Mouse (Mus musculus): ENCODE data around the gene Creg2. TPM values are rescaled to one million over a fixed set of nuclear protein-coding genes. Genes with fewer than 3 reads are reported as not detected.
A peak's percentile ranks its signal among the peaks of the same experiment; 100 is the strongest.
"Not testable (repeated sequence)": the region's sequence is repeated elsewhere in the genome, so short reads cannot be mapped to it uniquely, and the experiment has no call there.

Gene Creg2
- polyA plus RNA-seq, 1 experiment from 2014 or later = 4.1 TPM

DNA sequence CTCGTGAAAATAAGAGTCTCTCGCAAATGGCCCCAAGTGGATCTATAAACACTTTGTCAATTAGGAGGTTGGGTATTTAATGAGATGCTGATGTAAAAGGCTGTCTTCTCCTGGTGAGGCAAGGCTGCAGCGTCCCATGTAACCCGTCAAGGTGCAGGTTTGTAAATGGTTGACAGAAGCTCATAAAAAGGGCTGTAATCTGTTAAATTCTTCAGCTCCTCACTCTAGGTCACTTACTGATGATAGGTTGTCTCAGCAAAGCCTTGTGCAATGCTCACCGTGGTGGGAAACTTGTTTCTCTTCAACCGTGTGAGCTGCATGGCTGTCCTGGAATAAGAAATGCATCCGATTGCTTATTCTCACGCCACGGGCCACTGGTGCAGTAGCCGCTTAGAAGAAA, 57.4 kb downstream of the Creg2 start:
- WGBS (ENCODE audit: missing documents) = 91% methylated on average over 10 of the region's 10 CpGs
- Histone ChIP-seq H3K36me3 (ENCODE audit: inconsistent target) (no peaks in the 10 kb centered on the region), H3K27ac (no peak overlapping the region), H3K79me2 (ENCODE audit: inconsistent target) (no peaks in the 10 kb centered on the region), H3K4me3 (ENCODE audit: inconsistent target) (no peak overlapping the region)

DNA sequence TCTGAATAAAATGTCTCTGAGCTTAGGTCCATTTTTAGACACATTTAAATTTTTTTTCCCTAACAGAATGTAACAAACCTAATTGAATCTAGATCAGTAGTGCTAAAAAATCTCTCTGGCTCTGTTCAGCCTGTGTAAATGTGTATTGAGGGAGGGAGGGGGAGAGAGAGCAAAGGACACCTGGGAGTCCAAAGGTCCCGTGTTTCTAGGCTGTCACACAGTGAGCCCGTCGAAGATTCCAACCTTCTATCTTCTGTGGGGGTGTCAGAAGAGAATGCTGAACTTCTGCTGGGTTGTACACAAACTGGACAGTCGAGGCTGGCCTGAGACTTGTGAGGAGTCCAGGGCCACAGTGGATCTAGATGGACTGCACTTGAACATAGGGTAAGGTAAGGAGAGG, 59.2 kb downstream of the Creg2 start:
- Histone ChIP-seq H3K36me3 (ENCODE audit: inconsistent target) (no peaks in the 10 kb centered on the region), H3K79me2 (ENCODE audit: inconsistent target) (no peaks in the 10 kb centered on the region), H3K4me3 (ENCODE audit: inconsistent target) (no peak overlapping the region), H3K27ac (no peak overlapping the region)
- WGBS (ENCODE audit: missing documents) = 94% methylated on average over 4 of the region's 4 CpGs

DNA sequence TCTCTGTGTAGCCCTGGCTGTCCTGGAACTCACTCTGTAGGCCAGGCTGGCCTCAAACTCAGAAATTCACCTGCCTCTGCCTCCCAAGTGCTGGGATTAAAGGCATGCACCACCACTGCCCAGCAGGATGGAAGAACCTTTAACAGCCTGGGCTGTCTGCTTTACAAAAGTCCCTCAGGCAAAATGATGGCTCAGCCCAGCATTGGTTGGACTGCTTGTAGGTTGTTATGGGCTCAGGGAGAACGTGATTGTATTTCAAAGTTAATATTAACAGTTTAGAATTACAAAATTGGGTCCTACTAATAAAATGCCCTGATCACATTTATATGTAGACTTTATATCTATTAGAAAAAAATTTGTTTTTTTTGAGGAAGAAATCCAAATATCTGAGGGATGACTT, 59.7 kb downstream of the Creg2 start:
- WGBS (ENCODE audit: missing documents) = 100% methylated on average over 1 of the region's 1 CpGs
- not testable (repeated sequence) for H3K79me2 ChIP-seq (ENCODE audit: inconsistent target); H3K27ac ChIP-seq; H3K4me3 ChIP-seq (ENCODE audit: inconsistent target); H3K36me3 ChIP-seq (ENCODE audit: inconsistent target)

DNA sequence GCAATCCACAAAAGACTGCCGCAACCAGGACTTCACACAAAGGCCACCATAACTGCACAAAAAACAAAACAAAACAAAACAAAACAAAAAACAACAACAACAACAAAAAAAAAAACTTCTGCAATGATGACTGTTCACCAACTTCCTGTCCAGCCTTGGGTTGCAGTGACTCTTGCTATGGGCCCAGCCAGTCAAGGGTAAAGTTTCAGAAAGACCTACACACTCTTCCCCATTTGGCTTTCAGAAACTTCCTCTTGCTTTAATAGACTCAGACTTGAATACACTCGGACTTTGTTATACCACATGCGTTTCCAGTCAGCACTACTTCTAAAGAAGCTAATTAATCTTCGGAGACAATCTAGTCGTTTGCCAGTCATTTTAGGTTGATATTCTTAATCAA, 61.1 kb downstream of the Creg2 start:
- Histone ChIP-seq H3K4me3 (ENCODE audit: inconsistent target) (no peak overlapping the region), H3K79me2 (ENCODE audit: inconsistent target) (no peaks in the 10 kb centered on the region), H3K36me3 (ENCODE audit: inconsistent target) (no peaks in the 10 kb centered on the region), H3K27ac (peak overlapping the region; percentile 46)
- 21% methylated on average over 5 of the region's 5 CpGs for WGBS (ENCODE audit: missing documents)

DNA sequence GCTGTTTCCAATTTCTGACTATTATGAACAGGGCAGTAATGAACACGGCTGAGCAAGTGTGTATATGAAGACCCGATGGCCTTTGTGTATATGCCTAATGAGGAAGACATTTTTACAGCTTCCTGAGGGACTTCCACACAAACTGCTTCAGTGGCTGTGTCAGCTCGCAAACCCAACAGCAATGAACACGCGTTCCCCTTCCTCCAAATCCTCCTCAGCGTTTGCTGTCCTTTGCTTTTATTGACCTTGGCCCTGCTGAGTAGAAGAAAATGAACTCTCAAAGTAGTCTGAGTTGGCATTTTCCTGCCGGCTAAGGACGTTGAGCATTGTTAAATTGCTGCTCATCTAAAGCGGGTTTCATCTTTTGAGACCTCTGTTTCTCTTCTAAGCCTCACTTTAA, 65.9 kb downstream of the Creg2 start:
- no peak overlapping the region for H3K27ac ChIP-seq
- H3K79me2 ChIP-seq (ENCODE audit: inconsistent target) = no peaks in the 10 kb centered on the region
- no peak overlapping the region for H3K4me3 ChIP-seq (ENCODE audit: inconsistent target)
- WGBS (ENCODE audit: missing documents) = 58% methylated on average over 9 of the region's 9 CpGs
- no peaks in the 10 kb centered on the region for H3K36me3 ChIP-seq (ENCODE audit: inconsistent target)

DNA sequence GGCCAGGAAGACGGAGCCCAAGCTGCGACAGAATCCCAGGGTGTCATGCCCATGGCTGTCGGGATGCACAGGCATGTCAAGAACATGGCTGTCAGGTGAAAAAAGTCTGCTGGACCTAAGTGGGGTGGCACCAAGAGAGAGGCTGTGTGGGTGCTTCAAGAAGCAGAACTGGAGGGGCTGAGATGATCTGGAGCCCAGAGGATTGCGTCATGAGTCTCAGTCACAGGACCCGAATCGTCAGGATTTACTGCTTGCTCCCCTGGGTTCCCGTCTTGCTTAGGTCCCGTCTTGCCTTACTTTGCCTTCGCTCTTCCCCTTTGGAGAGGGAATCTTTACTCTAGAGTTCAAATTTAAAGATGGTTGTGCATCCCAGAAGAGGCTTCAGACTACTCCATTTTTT, 68.1 kb downstream of the Creg2 start:
- H3K36me3 ChIP-seq (ENCODE audit: inconsistent target) = no peaks in the 10 kb centered on the region
- H3K79me2 ChIP-seq (ENCODE audit: inconsistent target) = no peaks in the 10 kb centered on the region
- 48% methylated on average over 9 of the region's 9 CpGs for WGBS (ENCODE audit: missing documents)
- H3K4me3 ChIP-seq (ENCODE audit: inconsistent target) = no peak overlapping the region
- peak overlapping the region; percentile 2 for H3K27ac ChIP-seq

DNA sequence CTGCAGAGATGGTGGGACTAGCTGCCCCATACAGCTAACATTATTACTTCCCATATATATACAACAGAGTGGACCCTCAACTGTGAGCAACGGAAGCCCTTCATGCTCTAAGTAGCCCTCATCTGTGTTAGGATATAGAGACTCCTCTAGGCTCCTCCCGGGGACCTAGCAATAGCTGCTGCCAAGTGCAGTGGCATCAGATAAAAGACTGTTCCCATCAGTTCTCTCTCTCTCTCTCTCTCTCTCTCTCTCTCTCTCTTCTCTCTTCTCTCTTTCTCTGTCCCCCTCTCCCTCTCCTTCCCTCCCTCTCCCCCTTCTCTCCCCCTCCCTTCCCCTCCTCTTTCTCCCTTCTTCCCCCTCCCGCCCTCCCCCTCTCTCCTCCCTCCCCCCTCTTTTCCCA, 70.1 kb downstream of the Creg2 start:
- peaks cover 4% of the 10 kb centered on the region for H3K79me2 ChIP-seq (ENCODE audit: inconsistent target)
- WGBS (ENCODE audit: missing documents) = 92% methylated on average over 2 of the region's 3 CpGs
- no peaks in the 10 kb centered on the region for H3K36me3 ChIP-seq (ENCODE audit: inconsistent target)
- H3K4me3 ChIP-seq (ENCODE audit: inconsistent target) = no peak overlapping the region
- H3K27ac ChIP-seq = no peak overlapping the region

DNA sequence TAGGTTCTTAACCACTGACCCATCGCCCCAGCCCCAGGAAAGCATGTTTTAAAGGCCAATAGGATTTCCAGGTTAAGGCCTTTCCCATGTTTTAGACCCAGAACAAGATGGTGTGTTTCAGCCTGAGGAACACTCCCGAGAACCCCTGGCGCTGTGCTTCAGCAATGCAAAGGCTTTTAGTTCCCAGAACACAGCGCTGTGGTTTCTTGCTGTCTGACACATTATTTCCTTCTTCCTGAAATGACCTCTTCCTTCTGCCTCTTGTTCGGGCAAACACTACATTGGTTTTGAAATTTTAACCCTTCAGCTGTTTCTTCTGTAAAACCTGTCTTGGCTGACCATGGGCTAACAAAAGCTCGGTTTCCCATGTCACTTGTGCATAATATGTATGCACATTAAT, 72.1 kb downstream of the Creg2 start:
- Histone ChIP-seq H3K79me2 (ENCODE audit: inconsistent target) (peaks cover 25% of the 10 kb centered on the region), H3K27ac (peak overlapping the region; percentile 92), H3K36me3 (ENCODE audit: inconsistent target) (no peaks in the 10 kb centered on the region), H3K4me3 (ENCODE audit: inconsistent target) (no peak overlapping the region)
- 8% methylated on average over 6 of the region's 6 CpGs for WGBS (ENCODE audit: missing documents)

DNA sequence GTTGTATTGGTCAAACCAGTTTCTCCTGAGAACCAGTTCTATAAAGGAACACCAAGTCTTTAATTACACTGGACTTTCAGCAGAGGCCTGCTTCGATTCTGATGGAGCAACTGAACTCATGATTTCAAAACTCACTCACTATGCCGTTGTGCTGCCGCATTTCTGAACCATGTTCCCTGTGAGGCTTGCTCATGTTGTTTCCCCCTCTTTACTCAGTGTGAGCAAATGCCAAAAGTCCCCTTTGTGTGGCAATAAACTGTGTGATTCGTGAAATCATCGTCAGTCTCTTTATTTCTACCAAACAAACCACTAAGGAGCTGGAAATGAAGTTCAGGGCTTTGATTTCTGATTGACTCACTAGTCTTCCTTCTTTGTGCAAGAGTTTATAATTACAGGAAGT, 72.8 kb downstream of the Creg2 start:
- peaks cover 31% of the 10 kb centered on the region for H3K79me2 ChIP-seq (ENCODE audit: inconsistent target)
- no peaks in the 10 kb centered on the region for H3K36me3 ChIP-seq (ENCODE audit: inconsistent target)
- H3K27ac ChIP-seq = peak overlapping the region; percentile 92
- H3K4me3 ChIP-seq (ENCODE audit: inconsistent target) = no peak overlapping the region
- WGBS (ENCODE audit: missing documents) = 12% methylated on average over 4 of the region's 5 CpGs

DNA sequence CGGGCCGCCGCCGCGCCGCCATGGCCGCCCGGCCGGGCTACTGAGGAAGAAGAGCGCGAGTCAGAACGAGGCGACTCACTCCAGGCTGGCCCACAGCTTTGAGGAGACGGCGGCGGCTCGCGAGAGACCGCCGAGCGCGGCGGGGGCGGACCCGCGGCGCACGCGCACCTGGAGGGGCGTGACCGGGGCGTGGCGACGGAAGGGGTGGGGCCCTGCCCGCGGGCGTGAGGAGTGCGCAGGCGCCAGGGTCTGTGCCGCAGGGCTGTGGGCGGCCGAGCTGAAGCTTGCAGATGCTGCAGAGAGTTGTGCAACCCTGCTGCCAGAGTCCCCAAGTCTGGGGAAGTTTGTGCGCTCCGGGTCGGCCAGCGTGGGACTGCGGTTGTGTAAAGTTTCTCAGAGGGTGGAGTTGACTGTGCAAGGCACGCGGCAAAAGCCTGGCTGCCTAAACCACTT, 74.0 kb downstream of the Creg2 start, which contains the start of gene Rnf149:
Gene Rnf149 (minus strand): TSS at position 153 of the 453 bp plus-strand sequence.
- peak within 1 kb of the TSS; percentile 71 for H3K4me3 ChIP-seq (ENCODE audit: inconsistent target)
- WGBS (ENCODE audit: missing documents) = under 1% methylated on average over 36 of the region's 49 CpGs

DNA sequence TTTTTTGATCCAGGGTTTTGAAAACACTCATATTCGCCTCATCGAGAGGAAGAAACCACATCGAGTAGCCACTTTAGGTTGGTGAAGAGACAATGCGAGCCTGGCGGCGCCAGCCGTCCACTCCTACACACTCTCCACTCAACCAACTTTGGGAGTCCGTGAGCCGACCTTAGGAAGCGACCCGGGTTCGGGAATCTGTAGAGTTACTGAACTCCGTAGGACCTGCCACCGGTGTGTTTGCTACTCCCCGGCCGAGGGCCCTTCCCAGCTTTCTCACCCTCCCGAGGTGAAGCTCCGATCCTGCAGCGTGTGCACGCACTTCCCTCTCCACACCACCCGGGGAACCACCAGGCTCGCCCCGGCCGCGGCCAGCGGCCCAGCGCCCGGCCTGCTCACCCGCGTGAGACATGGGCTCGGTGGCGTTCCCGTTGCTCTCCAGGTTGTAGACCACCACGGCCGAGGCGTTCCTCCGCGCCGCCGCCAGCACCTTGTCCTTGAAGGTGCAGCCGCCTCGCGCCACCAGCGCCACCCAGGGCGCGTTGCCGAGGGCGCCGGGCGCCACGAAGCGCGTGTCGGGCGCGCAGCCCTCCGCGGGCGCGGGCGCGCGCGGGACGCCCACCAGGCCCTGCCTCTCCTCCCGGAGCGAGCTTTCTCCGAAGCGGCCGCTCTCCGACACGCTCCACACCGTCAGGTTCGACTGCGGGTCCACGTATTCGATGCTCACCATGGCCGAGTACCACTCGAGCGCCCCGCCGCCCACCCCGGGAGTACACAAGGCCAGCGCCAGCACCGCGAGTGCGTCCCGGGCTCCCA, 74.6 kb downstream of the Creg2 start:
- Histone ChIP-seq H3K36me3 (ENCODE audit: inconsistent target) (0 out of 2 replicates have a peak, but pooled peaks cover 2% of the 10 kb centered on the region), H3K4me3 (ENCODE audit: inconsistent target) (peak overlapping the region; percentile 71), H3K27ac (peak overlapping the region; percentile 80), H3K79me2 (ENCODE audit: inconsistent target) (peaks cover 50% of the 10 kb centered on the region)
- 1% methylated on average over 56 of the region's 88 CpGs for WGBS (ENCODE audit: missing documents)

More for the DNA sequence above, 74.0 kb downstream of the Creg2 start, which contains the start of gene Rnf149:
- Histone ChIP-seq H3K27ac (peak within 1 kb of the TSS; percentile 92), H3K79me2 (ENCODE audit: inconsistent target) (peaks cover 43% of the 10 kb centered on the region), H3K36me3 (ENCODE audit: inconsistent target) (no peaks in the 10 kb centered on the region)

DNA sequence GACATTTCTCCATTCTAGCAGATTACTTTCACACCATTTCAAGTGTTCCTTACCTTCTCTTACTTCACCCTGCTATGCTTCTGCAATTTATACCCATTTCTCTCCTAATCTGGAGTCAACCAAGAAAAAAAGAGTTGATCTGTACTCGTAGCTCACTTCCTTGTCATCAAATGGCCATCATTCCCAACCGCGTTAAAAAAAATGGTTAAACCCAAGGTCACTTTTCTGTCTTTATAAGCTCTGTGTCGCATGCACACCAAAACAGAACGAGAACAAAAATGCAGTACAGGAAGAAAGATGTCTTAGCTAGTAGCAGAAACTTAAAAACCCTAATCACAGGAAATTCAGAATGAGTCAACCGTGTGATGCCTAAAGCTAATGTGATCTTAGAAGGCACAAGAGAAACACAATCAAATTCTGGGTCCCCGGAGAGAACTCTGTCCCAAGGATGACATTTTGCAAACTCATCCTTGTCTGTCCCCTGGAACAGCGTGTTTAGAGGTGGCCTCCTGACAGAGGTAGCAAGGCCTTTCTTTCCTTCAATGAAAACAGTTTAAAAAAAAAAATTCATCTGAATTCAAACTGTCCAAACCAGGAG, 75.4 kb downstream of the Creg2 start:
- WGBS (ENCODE audit: missing documents) = 0% methylated on average over 8 of the region's 8 CpGs

DNA sequence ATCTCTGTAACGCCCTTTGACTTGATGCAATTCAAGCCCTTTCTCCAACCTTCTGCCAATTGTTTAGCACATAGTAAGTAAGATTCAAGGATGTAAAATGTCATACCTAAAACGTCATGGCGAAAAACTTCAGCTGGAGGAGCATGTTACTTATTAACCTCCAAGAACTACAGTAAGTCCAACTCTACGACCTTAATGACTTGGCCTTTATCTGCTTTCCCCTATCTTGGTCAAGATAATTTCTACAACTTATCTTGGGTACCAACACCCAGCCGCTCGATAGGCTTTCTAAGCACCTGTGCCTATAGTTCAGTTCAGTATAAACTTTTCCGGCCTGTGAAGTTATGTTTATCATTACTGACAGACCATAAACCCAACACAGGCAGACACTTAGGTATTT, 77.4 kb downstream of the Creg2 start:
- Histone ChIP-seq H3K79me2 (ENCODE audit: inconsistent target) (peaks cover 77% of the 10 kb centered on the region), H3K36me3 (ENCODE audit: inconsistent target) (peaks cover 6% of the 10 kb centered on the region; the same call in 1 of the 2 replicates), H3K27ac (no peak overlapping the region), H3K4me3 (ENCODE audit: inconsistent target) (no peak overlapping the region)
- WGBS (ENCODE audit: missing documents) = 94% methylated on average over 7 of the region's 7 CpGs

More for the DNA sequence above, 75.4 kb downstream of the Creg2 start:
- Histone ChIP-seq H3K27ac (peak overlapping the region; percentile 80), H3K36me3 (ENCODE audit: inconsistent target) (0 out of 2 replicates have a peak, but pooled peaks cover 6% of the 10 kb centered on the region), H3K79me2 (ENCODE audit: inconsistent target) (peaks cover 57% of the 10 kb centered on the region), H3K4me3 (ENCODE audit: inconsistent target) (peak overlapping the region; percentile 71)

DNA sequence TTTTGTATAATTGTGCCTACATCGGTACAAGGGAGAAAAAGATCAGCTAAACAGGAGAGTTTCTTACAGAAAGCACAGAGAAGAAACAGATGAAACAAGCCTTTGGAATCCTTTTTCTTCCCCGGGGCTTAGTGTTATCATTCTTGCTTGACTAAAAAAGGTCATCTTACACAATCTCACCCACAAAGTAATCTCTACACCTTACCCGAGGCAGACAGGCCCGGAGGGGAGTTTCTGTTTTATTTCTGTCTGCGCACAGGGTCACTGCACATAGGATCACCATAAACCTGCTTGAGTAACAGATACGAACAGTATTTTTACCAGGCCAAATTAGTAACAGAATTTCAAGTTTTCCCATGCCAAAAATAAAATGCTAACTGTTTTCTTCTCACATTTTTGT, 79.6 kb downstream of the Creg2 start:
- WGBS (ENCODE audit: missing documents) = 56% methylated on average over 6 of the region's 6 CpGs
- Histone ChIP-seq H3K79me2 (ENCODE audit: inconsistent target) (peaks cover 99% of the 10 kb centered on the region), H3K4me3 (ENCODE audit: inconsistent target) (no peak overlapping the region), H3K27ac (no peak overlapping the region), H3K36me3 (ENCODE audit: inconsistent target) (peaks cover 6% of the 10 kb centered on the region; the same call in 1 of the 2 replicates)

All from macrophage (primary cell).